Mouse (Mus musculus) myocyte (in vitro differentiated cells): ENCODE measurements around the gene Sdk1. TPM values are rescaled to one million over a fixed set of nuclear protein-coding genes. Genes with fewer than 3 reads are reported as not detected.

ENCODE experiments used
- H3K27me3 ChIP-seq: one replicate; pipeline ENCODE4 v1.6.1; 2011; ENCODE audit not compliant: control insufficient read depth, insufficient read depth, insufficient read length
- H3K36me3 ChIP-seq: one replicate; pipeline ENCODE4 v1.6.1; 2011; ENCODE audit not compliant: control insufficient read depth, insufficient read depth
- H3K4me2 ChIP-seq: one replicate; pipeline ENCODE4 v1.6.1; 2011; ENCODE audit warnings: low read depth, control low read depth
- H3K4me3 ChIP-seq: one replicate; pipeline ENCODE4 v1.5.1; 2011; ENCODE audit warnings: mild to moderate bottlenecking, control low read depth, moderate library complexity
- H3K79me2 ChIP-seq: one replicate; pipeline ENCODE4 v1.6.1; 2011; ENCODE audit not compliant: control insufficient read depth, insufficient read depth
- H3ac ChIP-seq: one replicate; pipeline ENCODE4 v1.6.1; 2011; ENCODE audit not compliant: control insufficient read depth, insufficient read length
- CEBPB ChIP-seq: IDR thresholded peaks from 2 replicates; pipeline ENCODE4 v1.6.1; 2011; ENCODE audit warnings: mild to moderate bottlenecking, moderate library complexity; ENCODE audit not compliant: poor library complexity, insufficient read depth, severe bottlenecking
- E2F4 ChIP-seq: IDR thresholded peaks from one replicate; pipeline ENCODE4 v1.6.1; 2011; ENCODE audit warnings: mild to moderate bottlenecking, control low read depth, moderate library complexity; ENCODE audit not compliant: insufficient read depth
- MAX ChIP-seq: IDR thresholded peaks from one replicate; pipeline ENCODE4 v1.6.1; 2011; ENCODE audit warnings: low read depth, mild to moderate bottlenecking, control low read depth
- MYOD1 ChIP-seq, 3 experiments: IDR thresholded peaks; one replicate each; pipeline ENCODE4 v1.6.1; 2011; ENCODE audit warnings: control low read depth in 2 of 3, low read depth in 2 of 3, mild to moderate bottlenecking in 2 of 3, moderate library complexity in 1 of 3; ENCODE audit not compliant: insufficient read length in 2 of 3, control insufficient read depth in 1 of 3
- MYOG ChIP-seq, 3 experiments: IDR thresholded peaks; one replicate each; pipeline ENCODE4 v1.6.1; 2011; ENCODE audit warnings: control low read depth in 2 of 3, low read depth in 2 of 3, mild to moderate bottlenecking in 2 of 3; ENCODE audit not compliant: insufficient read length in 2 of 3, control insufficient read depth in 1 of 3, insufficient read depth in 1 of 3
- POLR2A ChIP-seq: IDR thresholded peaks from one replicate; pipeline ENCODE4 v1.6.1; 2011; ENCODE audit warnings: low read depth, mild to moderate bottlenecking, control low read depth, moderate library complexity; ENCODE audit not compliant: insufficient read length
- POLR2AphosphoS2 ChIP-seq: IDR thresholded peaks from one replicate; pipeline ENCODE4 v1.6.1; 2011; ENCODE audit warnings: low read depth, control low read depth; ENCODE audit not compliant: insufficient read length
- REST ChIP-seq: IDR thresholded peaks from one replicate; pipeline ENCODE4 v1.6.1; 2011; ENCODE audit warnings: mild to moderate bottlenecking, control low read depth, moderate library complexity; ENCODE audit not compliant: insufficient read depth, insufficient read length
- SRF ChIP-seq: IDR thresholded peaks from one replicate; pipeline ENCODE4 v1.6.1; 2011; ENCODE audit warnings: low read depth; ENCODE audit not compliant: control insufficient read depth, insufficient read length
- TCF12 ChIP-seq: IDR thresholded peaks from one replicate; pipeline ENCODE4 v1.6.1; 2011; ENCODE audit warnings: mild to moderate bottlenecking, control low read depth; ENCODE audit not compliant: poor library complexity, insufficient read depth, severe bottlenecking
- TCF3 ChIP-seq: IDR thresholded peaks from one replicate; pipeline ENCODE4 v1.6.1; 2011; ENCODE audit warnings: low read depth, control low read depth; ENCODE audit not compliant: insufficient read length
- USF1 ChIP-seq: IDR thresholded peaks from one replicate; pipeline ENCODE4 v1.6.1; 2011; ENCODE audit warnings: low read depth, mild to moderate bottlenecking, control low read depth, moderate library complexity
- polyA plus RNA-seq: library from polyadenylated mRNA; unstranded; fragments of >200 nt; fragmentation: generic; extraction: Trizol; gene quantifications from one replicate; pipeline ENCODE4 v1.2.1, GENCODE M21; 2012; ENCODE audit warnings: missing spikeins

Sdk1 gene
- polyA plus RNA-seq, 1 experiment: 1.6 TPM

DNA sequence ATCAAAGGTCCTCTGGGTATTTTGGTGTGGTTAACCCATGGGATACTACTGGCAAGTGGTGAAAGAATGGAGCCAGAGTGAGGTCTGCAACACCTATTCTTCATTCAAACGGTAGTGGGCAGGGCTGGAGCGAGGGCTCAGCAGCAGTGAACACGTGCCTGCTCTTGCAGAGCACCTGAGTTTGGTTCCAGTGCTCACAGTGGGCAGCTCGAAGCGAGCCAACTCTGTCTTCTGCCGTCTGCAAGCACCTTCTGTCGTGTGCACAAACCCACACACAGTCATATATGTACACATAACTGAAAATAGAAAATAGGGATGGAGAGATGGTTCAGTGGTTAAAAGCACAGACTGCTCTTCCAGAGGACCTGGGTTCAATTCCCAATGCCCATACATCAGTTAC, 1017.4 kb downstream of the Sdk1 start:
- Histone ChIP-seq H3K79me2 (no peaks in the 10 kb centered on the region), H3K4me3 (no peak overlapping the region), H3ac (no peak overlapping the region), H3K36me3 (no peaks in the 10 kb centered on the region), H3K27me3 (no peaks in the 10 kb centered on the region), H3K4me2 (no peak overlapping the region)
- TF ChIP-seq USF1 (no peak), TCF12 (no peak), POLR2AphosphoS2 (no peak), MAX (no peak), CEBPB (no peak), E2F4 (no peak), SRF (no peak), POLR2A (no peak), TCF3 (no peak), MYOD1 (IDR thresholded peaks at IDR 0.05; ENCODE audit: control insufficient read depth in 1 of 3, insufficient read length in 2 of 3, low read depth in 2 of 3) (no peak), REST (no peak), MYOG (IDR thresholded peaks at IDR 0.05; ENCODE audit: control insufficient read depth in 1 of 3, insufficient read depth in 1 of 3, insufficient read length in 2 of 3, low read depth in 2 of 3) (no peak)

DNA sequence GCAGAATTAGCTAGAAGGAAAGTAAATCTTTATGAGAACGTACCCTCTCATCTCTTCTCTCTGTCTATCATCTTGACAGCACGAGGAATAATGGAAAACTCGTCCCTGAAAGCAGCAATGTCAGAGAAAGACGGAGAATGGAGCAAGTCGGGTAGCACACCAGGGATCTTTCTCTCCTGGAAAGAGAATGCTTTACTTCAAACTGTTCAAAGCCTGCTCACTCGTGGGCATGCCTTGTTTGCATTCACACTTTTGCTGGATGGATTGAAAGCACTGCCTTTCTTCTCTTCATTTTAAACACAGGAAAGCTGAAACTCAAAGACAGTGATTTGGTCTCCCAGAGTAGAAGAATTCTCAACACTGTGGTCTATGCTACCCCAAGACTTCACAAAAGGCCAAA, 1020.8 kb downstream of the Sdk1 start:
- H3K27me3 ChIP-seq: no peaks in the 10 kb centered on the region

More for the DNA sequence above, 1020.8 kb downstream of the Sdk1 start:
- TF ChIP-seq POLR2A (no peak), TCF3 (no peak), POLR2AphosphoS2 (no peak), REST (no peak), MYOG (IDR thresholded peaks at IDR 0.05; ENCODE audit: control insufficient read depth in 1 of 3, insufficient read depth in 1 of 3, insufficient read length in 2 of 3, low read depth in 2 of 3) (no peak), USF1 (no peak), MYOD1 (IDR thresholded peaks at IDR 0.05; ENCODE audit: control insufficient read depth in 1 of 3, insufficient read length in 2 of 3, low read depth in 2 of 3) (no peak), SRF (no peak)
- Histone ChIP-seq H3K36me3 (no peaks in the 10 kb centered on the region), H3K4me2 (no peak overlapping the region), H3K4me3 (no peak overlapping the region), H3K79me2 (no peaks in the 10 kb centered on the region), H3ac (no peak overlapping the region)

Other genes with a start within 250 kb of the Sdk1 start
- gene Card11, start 240.9 kb upstream of the Sdk1 start, polyA plus RNA-seq: 0.04 TPM